Mouse (Mus musculus) naive thymus-derived CD4-positive, alpha-beta T cell, adult 2 months (primary cell): ENCODE data around the gene Klkb1.

Experiments used
- DNase-seq: peaks from one replicate; pipeline ENCODE4 v3.0.0-alpha.2; 2011; ENCODE audit warnings: low read depth

Klkb1 gene

DNA sequence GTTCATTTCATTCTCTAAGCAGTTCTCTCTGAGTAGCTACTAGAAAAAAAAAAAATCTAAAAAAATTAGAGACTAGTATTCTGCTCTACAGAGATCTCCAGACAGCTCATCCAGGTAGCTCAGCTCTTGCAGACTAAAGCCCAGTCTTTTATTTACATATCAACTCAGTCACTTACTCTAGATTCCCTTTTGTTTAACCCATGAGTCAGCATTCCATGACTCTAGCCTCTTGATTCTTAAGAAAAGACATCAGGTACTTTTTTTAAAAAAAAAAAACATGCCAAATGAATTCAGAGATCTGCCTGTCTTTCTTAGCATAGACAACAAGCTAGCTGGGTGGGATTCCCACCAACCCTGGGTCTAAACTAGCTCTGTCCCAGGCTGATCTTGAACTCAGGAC, 26.2 kb downstream of the Klkb1 start:
- DNase-seq, result no peak

DNA sequence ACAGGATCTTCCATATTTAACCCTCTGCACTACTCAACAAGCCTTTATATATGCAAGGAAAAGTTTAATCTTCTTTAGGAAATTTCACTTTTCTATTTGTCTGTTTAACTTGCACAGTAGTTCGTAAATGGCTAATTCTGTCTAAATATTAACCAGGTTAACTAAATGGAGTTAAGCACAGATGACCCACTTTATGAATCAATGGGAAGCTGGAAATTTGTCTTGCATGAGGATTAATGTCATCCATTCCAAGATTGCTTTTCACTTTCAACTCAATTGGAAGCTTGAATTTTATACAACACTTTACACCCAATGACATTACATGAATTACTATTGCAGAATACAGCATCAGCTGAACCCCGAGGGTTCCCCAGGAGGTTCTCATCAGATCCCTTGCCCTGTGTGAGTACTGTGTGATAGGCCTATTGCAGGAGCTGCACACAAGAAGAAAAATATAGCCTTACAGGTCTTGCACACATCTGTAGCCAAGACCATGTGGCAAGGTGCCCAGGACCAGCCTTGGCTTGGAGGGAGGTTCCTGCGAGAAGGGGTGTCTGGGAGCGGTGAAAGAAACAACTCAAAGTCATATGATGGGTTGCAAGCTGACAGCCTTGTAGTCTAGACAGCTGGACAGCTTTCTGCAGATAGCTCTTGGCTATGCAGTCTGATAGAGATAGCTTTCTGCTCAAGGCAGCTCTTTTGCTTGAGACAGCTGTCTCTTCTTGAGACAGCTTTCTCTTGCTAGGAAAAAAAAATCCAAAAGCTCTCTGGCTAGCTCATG, 26.9 kb downstream of the Klkb1 start:
- no peak for DNase-seq

DNA sequence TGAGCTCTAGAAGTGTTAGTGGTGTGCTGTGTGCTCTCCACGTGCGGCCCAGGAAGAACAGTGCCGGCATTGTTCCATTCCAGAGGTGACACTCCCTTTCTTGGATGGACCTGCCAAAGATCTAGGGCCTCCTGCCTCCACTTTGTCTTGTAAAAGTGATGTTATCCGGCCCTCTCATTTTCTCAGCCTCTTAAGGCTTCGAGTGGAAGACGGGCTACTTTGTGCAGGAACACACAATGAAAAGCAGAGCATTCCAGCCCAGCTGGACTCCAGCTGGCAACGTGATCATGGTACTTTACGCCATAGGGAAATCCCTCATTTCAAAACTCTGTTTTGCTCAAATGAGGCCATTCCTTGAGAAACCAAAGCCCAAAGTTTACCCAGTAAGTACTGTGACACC, 27.7 kb downstream of the Klkb1 start:
- no peak for DNase-seq

DNA sequence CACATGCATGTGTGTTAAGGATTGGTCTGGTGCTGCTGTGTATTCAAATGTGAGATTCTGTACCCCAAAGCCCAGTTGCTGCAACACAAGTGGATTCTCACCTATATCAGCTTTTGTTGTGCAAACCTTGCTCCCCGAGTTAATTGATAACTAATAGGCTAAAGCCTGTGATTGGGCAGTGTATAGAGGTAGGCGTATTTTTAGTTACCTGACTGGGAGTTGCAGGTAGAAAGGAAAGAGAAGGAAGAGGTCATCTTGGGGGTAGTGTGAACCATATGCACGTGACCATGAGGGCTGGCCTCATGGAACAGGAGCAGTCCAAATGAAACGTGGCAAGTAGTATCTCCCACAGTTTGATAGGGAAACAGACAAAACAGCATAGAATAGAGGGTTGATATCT, 29.7 kb downstream of the Klkb1 start:
- DNase-seq, result no peak

DNA sequence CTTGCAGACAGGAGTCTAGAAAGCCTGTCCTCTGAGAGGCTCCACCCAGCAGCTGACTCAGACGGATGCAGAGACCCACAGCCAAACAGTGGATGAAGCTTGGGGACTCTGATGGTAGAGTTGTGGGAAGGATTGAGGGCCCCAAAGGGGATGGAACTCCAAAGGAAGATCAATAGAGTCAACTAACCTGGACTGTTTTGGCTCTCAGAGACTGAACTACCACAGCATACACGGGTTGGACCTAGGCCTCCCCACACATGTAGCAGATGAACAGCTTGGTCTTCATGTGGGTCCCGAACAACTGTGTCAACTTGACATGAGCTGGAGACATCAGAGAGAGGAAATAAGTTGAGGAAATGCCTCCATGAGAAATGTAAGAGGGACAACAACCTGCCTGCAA, 31.8 kb downstream of the Klkb1 start:
- DNase-seq, result no peak

DNA sequence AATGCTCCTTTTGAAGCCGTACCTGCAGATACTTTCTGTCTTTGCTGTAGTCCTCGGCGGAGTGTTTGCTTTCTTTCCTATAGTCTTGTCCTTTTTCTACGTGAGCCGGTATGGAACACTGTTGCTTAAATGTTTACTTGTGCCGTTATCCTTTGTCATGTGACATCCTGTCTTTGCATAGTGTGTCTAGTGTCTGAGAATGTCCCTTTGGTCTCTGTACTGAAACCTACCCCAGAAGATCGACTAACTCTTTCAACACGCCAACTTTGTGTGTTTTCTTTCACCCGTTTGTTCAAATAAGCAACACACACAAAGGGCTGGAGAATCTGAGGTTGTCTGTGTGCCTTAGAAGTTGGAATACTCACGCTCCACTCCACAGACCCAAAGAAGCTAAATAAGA, 32.7 kb downstream of the Klkb1 start, which contains the start of gene F11:
F11 (minus strand) TSS at position 112 of the 400 bp plus-strand sequence.
- DNase-seq, result no peak

DNA sequence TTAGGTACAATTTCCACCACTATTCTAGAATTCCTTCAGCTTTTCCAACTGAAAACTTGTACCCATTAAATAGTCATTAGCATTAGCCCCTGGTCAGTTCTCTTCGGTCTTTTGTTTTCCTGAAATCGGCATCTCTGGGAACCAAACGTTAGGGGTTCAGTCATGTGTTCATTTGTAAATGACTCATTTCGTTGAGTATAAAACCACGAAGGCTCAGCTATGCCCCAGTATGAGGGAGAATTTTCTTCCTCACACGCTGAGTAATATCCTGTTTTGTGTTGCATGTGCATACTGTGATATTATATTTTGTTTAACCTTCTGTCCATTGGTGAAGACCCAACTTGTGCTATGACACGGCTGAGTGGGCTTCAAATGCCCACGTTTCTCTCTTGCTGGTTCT, 36.2 kb downstream of the Klkb1 start:
- DNase-seq, result no peak

DNA sequence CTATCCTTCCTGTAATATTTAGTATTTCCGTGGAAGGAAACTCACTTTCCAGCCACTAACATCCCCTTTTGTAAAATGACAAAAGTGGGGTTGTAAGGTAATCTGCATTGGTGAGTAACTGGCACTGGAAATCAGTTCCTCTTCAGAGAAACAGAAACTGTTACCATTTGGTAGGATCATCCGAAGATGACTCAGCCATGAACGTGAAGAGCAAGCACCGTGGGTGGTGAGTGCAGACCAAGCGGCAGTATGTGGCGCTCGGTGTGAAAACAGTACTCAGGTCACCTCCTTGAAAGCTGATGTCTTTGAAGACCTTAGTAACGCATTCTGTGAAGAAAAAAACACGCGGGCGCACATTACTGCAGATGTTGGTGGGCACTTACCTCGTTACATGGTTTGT, 39.6 kb downstream of the Klkb1 start:
- DNase-seq, result no peak

DNA sequence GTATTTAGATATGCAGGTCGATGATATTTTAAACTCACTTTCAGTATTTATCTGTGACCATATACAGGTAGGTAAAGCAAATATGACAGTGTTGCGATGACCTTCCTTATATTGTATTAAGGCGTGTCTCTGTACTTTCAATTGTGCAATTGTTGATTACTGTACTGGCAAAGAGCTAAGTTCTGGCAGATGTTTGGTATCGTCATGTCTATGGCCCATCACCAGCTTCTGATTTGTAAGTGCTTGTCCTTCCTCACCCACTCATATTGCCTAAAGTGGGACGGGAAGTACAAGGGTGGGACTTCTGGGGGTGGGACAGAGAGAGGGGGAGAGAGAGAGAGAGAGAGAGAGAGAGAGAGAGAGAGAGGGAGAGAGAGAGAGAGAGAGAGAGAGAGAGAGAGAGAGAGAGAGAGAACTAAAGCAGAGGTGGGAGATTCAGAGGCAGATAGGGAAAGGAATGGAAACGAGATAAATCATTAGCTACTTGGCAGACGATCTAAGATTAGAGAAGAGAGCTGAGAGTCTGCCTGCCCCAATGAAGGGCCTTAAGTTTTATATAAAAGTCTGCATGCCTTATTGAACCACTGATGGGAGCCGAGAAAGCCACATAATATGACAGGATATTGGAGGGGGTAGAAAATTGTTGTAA, 40.3 kb downstream of the Klkb1 start:
- no peak for DNase-seq

DNA sequence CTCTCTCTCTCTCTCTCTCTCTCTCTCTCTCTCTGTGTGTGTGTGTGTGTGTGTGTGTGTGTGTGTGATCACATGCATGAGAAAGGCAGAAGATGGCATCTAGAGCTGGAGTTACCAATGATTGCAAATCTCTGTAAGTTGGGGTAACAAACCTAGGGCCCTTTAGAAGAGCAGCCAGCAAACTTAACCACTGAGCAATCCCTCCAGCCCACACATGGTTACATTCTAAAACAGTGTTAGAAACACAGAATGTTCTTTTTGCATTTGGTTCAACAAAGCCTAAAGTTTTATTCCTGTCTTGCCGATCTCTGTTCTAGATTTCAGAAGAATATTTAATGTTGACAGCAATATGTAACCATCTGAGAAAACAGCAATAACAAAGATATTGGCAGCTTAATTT, 41.1 kb downstream of the Klkb1 start:
- no peak for DNase-seq

DNA sequence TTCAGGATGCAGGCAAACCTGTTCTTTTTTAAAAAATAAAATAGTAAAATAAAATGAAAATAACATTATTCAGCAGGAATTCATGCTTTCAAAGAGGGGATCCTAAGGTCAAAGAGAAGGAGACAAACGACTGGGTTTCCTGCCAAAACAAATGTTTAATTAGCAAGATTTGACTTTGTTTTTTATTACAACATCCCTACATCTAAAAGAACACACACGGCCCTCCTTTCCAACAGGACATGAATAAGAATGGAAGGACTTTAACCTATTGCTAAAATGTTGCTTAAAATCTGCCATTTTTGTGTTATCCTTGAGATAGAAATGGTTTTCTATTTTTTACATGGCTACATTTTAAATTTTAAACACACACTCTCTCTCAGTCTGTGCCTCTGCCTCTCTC, 41.5 kb downstream of the Klkb1 start:
- no peak for DNase-seq

DNA sequence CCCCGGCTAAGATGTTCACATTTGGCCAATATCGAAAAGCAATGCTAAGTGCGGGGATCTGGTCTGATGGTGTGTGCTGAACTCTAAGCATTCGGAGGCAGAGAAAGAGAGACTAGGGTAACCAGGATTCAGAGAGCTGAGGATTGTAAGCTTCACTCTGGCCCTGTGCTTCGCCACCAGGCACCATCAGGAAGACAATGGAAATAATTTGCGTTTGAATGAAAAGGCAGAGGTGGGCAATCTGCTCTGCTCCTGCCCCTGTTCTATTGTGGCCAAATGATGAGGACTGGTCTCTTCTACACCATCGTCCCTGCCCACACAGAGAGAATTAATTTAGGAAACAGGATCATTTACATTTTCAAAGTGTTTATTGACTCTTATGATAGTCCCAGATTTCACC, 48.4 kb downstream of the Klkb1 start:
- DNase-seq, result no peak

DNA sequence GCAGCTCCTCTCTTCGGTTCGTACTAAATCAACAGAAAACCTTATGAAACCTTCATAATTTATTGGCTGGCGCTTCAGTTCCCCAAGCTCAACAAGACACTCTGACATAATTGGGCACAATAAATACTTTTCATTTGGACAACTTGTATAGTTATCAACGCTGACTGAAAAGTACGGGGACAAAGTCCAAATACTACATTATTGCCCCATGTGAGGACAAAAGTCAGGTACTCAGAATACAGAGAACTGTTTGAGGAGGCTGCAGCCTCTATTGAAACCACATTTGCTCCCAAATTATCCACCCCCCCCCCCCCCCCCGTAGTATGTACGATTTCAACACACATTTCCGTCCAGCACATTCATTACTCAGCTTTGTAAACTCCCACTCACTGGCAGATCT, 55.3 kb downstream of the Klkb1 start:
- DNase-seq, result no peak

DNA sequence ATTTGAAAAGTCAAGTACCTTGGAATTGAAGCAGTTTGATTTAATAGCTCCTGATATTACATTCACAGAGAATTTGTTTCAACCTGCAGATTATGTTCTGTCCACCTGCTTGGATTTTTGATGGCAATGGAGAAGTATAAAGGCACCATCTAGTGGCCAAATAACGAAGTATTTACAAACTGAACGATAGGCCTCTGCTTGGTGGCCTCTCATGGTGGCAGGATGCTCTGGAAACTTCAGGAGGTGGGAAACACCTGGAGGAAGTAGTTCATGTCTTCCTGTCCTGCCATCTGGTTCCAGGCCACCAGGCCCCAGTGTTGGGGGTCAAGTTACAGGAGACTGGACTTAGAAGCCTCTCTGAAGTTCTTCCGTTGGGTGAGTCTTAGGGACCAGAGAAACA, 56.4 kb downstream of the Klkb1 start:
- no peak for DNase-seq

DNA sequence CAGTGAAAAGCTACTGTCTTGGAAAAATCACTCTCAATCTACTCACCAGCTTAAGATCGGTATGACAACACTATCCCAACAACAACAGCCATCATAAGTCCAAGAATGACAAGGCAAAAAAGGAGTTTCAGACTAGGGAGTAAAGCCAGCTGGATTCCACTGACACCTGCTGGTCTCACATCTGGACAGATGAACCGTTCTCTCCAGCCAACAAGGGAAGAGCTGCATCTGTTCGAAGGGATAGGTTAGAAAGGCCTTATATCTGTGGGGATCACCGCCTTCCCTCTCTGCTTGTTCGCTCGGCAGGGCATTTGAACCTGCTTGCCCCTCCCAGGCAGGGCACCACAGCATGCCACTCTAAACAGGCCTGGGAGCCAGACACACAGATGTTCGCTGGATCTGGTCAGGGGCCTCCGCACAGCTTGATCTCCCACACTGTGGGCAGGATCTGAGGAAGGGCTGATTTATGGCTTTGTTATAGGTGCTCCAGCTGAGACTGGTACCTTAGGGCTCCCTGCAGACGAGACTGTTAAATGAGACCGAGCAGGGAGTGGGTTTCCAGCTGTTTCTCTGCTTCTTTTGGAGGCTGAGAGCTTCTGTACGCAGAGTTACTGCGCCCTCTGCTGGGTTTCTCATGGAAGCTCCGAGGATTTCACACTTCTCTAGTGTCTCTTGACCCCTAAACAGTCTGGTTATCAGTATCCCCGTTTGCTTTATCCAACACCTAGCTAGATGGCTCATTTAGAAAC, 58.3 kb downstream of the Klkb1 start:
- no peak for DNase-seq

DNA sequence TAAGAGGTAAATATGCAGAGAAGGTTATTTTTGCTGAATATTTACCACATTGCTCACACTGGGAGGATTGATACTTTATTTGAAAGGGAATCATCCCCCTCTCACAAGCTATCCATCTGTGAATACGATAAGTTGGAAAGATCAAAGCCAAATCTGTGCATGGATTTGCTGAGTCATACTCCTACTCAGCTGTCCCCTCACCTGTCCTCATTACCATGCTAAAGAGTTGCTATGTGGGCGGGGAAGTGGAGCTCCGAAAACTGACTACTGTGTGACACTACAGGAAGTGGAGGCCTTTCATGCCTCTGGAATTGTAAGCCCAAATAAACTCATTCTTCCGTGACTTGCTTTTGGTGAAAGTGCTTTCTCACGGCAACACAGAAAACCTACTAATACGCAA, 59.4 kb downstream of the Klkb1 start:
- no peak for DNase-seq

DNA sequence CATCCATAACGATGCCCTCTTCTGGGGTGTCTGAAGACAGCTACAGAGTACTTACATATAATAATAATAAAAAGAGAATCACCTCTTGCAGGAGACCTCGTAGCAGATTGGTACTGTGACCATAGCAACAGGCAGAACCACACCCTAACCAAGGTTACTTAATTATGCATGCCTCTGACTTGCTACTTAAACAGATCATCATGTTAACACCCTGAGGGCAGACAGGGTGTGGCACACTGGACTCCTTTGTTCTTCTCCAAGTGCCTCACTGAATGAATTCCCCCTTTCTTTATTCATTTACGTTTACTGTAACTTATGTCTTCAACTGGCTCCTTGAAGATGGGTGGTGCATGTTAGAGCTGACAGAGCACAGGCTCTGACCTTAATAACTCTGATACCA, 61.4 kb downstream of the Klkb1 start:
- no peak for DNase-seq
